Mouse (Mus musculus): ENCODE results near the gene Foxred1. TPM values are rescaled to one million over a fixed set of nuclear protein-coding genes. Genes with fewer than 3 reads are reported as not detected.

Foxred1 gene
- polyA plus RNA-seq, 1 experiment: 14.4 TPM

DNA sequence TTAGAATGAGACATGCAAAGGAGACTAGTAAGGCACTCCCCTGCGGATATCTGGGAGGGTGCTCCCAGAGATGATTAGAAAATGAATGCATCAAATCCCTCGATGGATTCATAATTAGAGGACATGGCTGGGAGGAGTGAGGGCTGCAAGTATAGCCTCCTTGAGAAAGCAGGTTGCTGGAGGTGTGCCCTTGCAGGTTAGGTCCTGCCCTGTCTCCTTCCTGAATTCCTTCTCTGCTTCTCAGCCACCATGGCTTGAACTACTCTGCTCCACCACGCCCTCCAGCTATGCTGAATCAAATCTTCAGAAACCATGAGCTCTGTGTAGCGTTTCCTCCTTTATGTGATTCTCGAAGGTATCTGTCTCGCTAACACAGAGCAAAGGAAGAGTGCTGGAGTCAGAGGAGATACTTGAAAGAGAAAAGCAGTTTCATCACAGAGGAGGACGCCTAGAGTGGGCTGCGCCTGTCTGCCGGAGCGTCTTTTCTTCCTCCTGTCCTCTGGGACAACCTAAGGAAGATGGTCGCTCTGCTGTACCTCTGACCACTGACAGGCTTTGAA lies 17.8 kb downstream of the Foxred1 start:
- H3K79me2 ChIP-seq (ENCODE audit: control insufficient read depth, insufficient read depth): no peaks in the 10 kb centered on the region
- no peaks in the 10 kb centered on the region for H3K27me3 ChIP-seq (ENCODE audit: control insufficient read depth, insufficient read depth, insufficient read length)
- H3K79me3 ChIP-seq (ENCODE audit: low read depth): peaks cover 2% of the 10 kb centered on the region
- peaks cover 6% of the 10 kb centered on the region for H3K36me3 ChIP-seq (ENCODE audit: control insufficient read depth, insufficient read depth)
- TF ChIP-seq CEBPB (IDR thresholded peaks at IDR 0.05; ENCODE audit: low read depth) (no peak), MYOD1 (IDR thresholded peaks at IDR 0.05; ENCODE audit: control insufficient read depth, insufficient read length, low read depth) (no peak), MYOG (IDR thresholded peaks at IDR 0.05; ENCODE audit: control insufficient read depth, extremely low read depth, insufficient read length) (no peak), FOSL1 (IDR thresholded peaks at IDR 0.05; ENCODE audit: insufficient read depth, low read length, poor library complexity, severe bottlenecking) (no peak), CTCF (IDR thresholded peaks at IDR 0.05; ENCODE audit: control insufficient read depth, insufficient read depth, insufficient read length) (no peak), USF1 (IDR thresholded peaks at IDR 0.05; ENCODE audit: low read depth) (no peak), MAX (IDR thresholded peaks at IDR 0.05) (no peak)
- H3K4me3 ChIP-seq (ENCODE audit: insufficient read depth, poor library complexity, severe bottlenecking): no peak overlapping the region
- H3ac ChIP-seq (ENCODE audit: control insufficient read depth, insufficient read length, low read depth): no peak overlapping the region

DNA sequence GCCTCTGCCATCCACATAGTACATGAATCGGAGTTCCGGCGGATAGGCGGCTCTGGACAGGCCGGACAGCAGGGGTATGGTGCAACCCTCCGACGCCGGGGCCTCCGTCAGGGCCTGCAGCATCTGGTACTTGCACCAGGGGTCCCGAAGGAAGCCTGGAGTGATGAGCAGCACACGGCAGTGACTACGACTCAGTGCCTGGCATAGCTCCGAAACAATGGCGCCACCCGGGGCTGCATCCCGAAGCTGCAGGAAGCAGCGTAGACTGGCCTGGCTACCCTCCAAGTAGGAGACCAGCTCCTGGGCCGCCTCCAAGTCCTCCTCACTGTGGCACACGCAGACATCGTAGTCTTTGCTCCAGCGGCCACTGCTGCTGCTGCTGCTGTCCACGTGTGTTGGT lies 22.2 kb downstream of the Foxred1 start:
- H3K79me3 ChIP-seq (ENCODE audit: low read depth): peaks cover 2% of the 10 kb centered on the region
- H3K27me3 ChIP-seq (ENCODE audit: control insufficient read depth, insufficient read depth, insufficient read length): no peaks in the 10 kb centered on the region
- no peak overlapping the region for H3ac ChIP-seq (ENCODE audit: control insufficient read depth, insufficient read length, low read depth)
- TF ChIP-seq MAX (IDR thresholded peaks at IDR 0.05) (no peak), FOSL1 (IDR thresholded peaks at IDR 0.05; ENCODE audit: insufficient read depth, low read length, poor library complexity, severe bottlenecking) (no peak), CTCF (IDR thresholded peaks at IDR 0.05; ENCODE audit: control insufficient read depth, insufficient read depth, insufficient read length) (no peak), MYOG (IDR thresholded peaks at IDR 0.05; ENCODE audit: control insufficient read depth, extremely low read depth, insufficient read length) (no peak), MYOD1 (IDR thresholded peaks at IDR 0.05; ENCODE audit: control insufficient read depth, insufficient read length, low read depth) (no peak), USF1 (IDR thresholded peaks at IDR 0.05; ENCODE audit: low read depth) (no peak), CEBPB (IDR thresholded peaks at IDR 0.05; ENCODE audit: low read depth) (no peak)
- H3K79me2 ChIP-seq (ENCODE audit: control insufficient read depth, insufficient read depth): no peaks in the 10 kb centered on the region
- H3K4me3 ChIP-seq (ENCODE audit: insufficient read depth, poor library complexity, severe bottlenecking): no peak overlapping the region
- H3K36me3 ChIP-seq (ENCODE audit: control insufficient read depth, insufficient read depth): peaks cover 14% of the 10 kb centered on the region

DNA sequence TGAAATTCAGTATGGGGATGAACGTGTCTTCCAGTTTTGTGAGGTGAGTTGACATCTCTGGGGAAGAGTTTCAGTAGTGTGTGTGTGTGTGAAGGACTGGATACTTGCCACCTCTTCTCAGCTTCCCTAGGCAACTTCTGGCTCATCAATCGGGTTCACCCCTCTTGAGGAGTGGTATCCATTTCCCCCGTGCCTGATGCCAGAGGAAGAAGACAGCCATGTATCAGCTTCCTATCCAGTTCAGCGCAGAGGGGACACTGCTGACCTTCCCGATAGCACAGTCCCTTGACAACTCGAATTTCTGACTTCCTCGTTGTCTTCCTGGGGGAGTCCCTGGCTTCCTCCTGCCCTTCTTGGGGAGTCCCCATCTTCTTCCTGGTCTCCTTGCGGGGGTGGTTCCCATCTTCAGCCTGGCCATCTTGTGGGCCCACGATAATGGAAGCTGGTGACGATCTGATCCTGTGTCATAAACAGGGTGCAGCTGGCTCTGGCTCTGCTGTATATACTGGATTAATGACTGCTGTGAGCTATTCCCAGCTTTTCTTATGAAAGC lies 23.4 kb downstream of the Foxred1 start:
- no peaks in the 10 kb centered on the region for H3K27me3 ChIP-seq (ENCODE audit: control insufficient read depth, insufficient read depth, insufficient read length)
- H3K36me3 ChIP-seq (ENCODE audit: control insufficient read depth, insufficient read depth): peaks cover 14% of the 10 kb centered on the region
- H3K79me2 ChIP-seq (ENCODE audit: control insufficient read depth, insufficient read depth): no peaks in the 10 kb centered on the region
- H3ac ChIP-seq (ENCODE audit: control insufficient read depth, insufficient read length, low read depth): no peak overlapping the region
- TF ChIP-seq MAX (IDR thresholded peaks at IDR 0.05): no peak
- no peak for TF ChIP-seq FOSL1 (IDR thresholded peaks at IDR 0.05; ENCODE audit: insufficient read depth, low read length, poor library complexity, severe bottlenecking)
- no peak for TF ChIP-seq CTCF (IDR thresholded peaks at IDR 0.05; ENCODE audit: control insufficient read depth, insufficient read depth, insufficient read length)
- no peak for TF ChIP-seq MYOD1 (IDR thresholded peaks at IDR 0.05; ENCODE audit: control insufficient read depth, insufficient read length, low read depth)
- no peak for TF ChIP-seq CEBPB (IDR thresholded peaks at IDR 0.05; ENCODE audit: low read depth)
- TF ChIP-seq USF1 (IDR thresholded peaks at IDR 0.05; ENCODE audit: low read depth): no peak
- TF ChIP-seq MYOG (IDR thresholded peaks at IDR 0.05; ENCODE audit: control insufficient read depth, extremely low read depth, insufficient read length): no peak
- H3K79me3 ChIP-seq (ENCODE audit: low read depth): no peaks in the 10 kb centered on the region
- H3K4me3 ChIP-seq (ENCODE audit: insufficient read depth, poor library complexity, severe bottlenecking): no peak overlapping the region

DNA sequence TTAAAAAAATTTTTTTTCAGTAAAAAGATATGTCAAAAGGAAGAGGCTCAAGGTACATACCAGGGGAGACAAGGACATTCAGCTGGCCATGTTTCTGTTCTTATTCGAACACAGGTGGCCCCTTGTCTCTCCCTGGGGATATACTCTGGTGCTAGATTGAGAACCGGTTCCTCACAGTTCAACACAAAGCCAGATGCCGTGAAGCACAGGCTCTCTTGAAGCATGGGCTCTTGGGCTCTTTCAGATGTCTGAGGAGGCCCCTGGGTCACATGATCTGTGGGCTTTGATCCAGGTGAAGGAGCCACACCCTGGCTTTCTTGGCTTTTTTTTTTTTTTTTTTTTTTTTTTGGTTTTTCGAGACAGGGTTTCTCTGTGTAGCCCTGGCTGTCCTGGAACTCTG lies 24.4 kb downstream of the Foxred1 start:
- Histone ChIP-seq H3K27me3 (ENCODE audit: control insufficient read depth, insufficient read depth, insufficient read length) (no peaks in the 10 kb centered on the region), H3K36me3 (ENCODE audit: control insufficient read depth, insufficient read depth) (peaks cover 14% of the 10 kb centered on the region), H3K79me3 (ENCODE audit: low read depth) (no peaks in the 10 kb centered on the region), H3ac (ENCODE audit: control insufficient read depth, insufficient read length, low read depth) (no peak overlapping the region), H3K79me2 (ENCODE audit: control insufficient read depth, insufficient read depth) (no peaks in the 10 kb centered on the region), H3K4me3 (ENCODE audit: insufficient read depth, poor library complexity, severe bottlenecking) (no peak overlapping the region)
- TF ChIP-seq FOSL1 (IDR thresholded peaks at IDR 0.05; ENCODE audit: insufficient read depth, low read length, poor library complexity, severe bottlenecking): no peak
- TF ChIP-seq CTCF (IDR thresholded peaks at IDR 0.05; ENCODE audit: control insufficient read depth, insufficient read depth, insufficient read length): no peak
- TF ChIP-seq USF1 (IDR thresholded peaks at IDR 0.05; ENCODE audit: low read depth): no peak
- no peak for TF ChIP-seq CEBPB (IDR thresholded peaks at IDR 0.05; ENCODE audit: low read depth)
- TF ChIP-seq MYOG (IDR thresholded peaks at IDR 0.05; ENCODE audit: control insufficient read depth, extremely low read depth, insufficient read length): no peak
- no peak for TF ChIP-seq MAX (IDR thresholded peaks at IDR 0.05)
- TF ChIP-seq MYOD1 (IDR thresholded peaks at IDR 0.05; ENCODE audit: control insufficient read depth, insufficient read length, low read depth): no peak

DNA sequence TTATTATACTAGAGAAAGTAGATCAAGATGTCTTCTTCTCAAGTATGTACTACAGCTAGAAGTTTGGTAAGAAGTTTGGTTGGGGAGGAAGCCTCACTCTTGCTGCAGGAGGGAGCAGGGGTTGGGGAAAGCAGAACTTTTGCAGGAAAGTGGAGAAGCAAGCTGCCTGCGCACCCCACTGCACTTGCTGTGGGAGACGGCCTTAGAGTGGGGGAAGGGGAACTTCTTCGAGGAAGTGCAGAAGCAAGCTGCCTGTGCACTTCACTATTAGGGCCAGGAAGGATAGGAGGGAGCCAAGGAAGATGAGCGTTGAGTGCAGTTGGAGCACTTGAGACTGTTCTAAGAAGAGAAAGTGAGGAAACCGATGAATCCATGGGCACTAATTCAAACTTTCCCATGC lies 27.5 kb downstream of the Foxred1 start:
- peaks cover 8% of the 10 kb centered on the region for H3K36me3 ChIP-seq (ENCODE audit: control insufficient read depth, insufficient read depth)
- H3K79me2 ChIP-seq (ENCODE audit: control insufficient read depth, insufficient read depth): no peaks in the 10 kb centered on the region
- no peak overlapping the region for H3K4me3 ChIP-seq (ENCODE audit: insufficient read depth, poor library complexity, severe bottlenecking)
- TF ChIP-seq MYOG (IDR thresholded peaks at IDR 0.05; ENCODE audit: control insufficient read depth, extremely low read depth, insufficient read length) (no peak), CEBPB (IDR thresholded peaks at IDR 0.05; ENCODE audit: low read depth) (no peak), MYOD1 (IDR thresholded peaks at IDR 0.05; ENCODE audit: control insufficient read depth, insufficient read length, low read depth) (no peak), MAX (IDR thresholded peaks at IDR 0.05) (no peak), CTCF (IDR thresholded peaks at IDR 0.05; ENCODE audit: control insufficient read depth, insufficient read depth, insufficient read length) (no peak), USF1 (IDR thresholded peaks at IDR 0.05; ENCODE audit: low read depth) (no peak), FOSL1 (IDR thresholded peaks at IDR 0.05; ENCODE audit: insufficient read depth, low read length, poor library complexity, severe bottlenecking) (no peak)
- H3K79me3 ChIP-seq (ENCODE audit: low read depth): no peaks in the 10 kb centered on the region
- H3ac ChIP-seq (ENCODE audit: control insufficient read depth, insufficient read length, low read depth): no peak overlapping the region
- H3K27me3 ChIP-seq (ENCODE audit: control insufficient read depth, insufficient read depth, insufficient read length): no peaks in the 10 kb centered on the region
